Mouse (Mus musculus) thymus, postnatal 10 days (tissue): ENCODE results near the gene Nod1.

Experiments used
- DNase-seq, 2 experiments: peaks; one replicate each; pipeline ENCODE4 v3.0.0; 2021; ENCODE audit warnings: low spot score in 2 of 2

Nod1 gene

GRCm38 (mm10) chr6:54972111-54972928, at the start of gene Nod1:
Nod1 (minus strand) TSS chr6:54972612.
- DNase-seq: peak; percentile 44 to 55

GRCm38 (mm10) chr6:55021806-55022205, 49.4 kb upstream of the Nod1 start:
- DNase-seq: no peak

- no peak for DNase-seq
Observed at GRCm38 (mm10) chr6:55018417-55018816, 46.0 kb upstream of the Nod1 start.

GRCm38 (mm10) chr6:55016710-55017583, 44.5 kb upstream of the Nod1 start:
- DNase-seq: peak in 1 of 2 experiments; percentile 73

- peak; percentile 26 to 42 for DNase-seq
Observed at GRCm38 (mm10) chr6:55016236-55016635, 43.8 kb upstream of the Nod1 start.

- DNase-seq: no peak
Observed at GRCm38 (mm10) chr6:55014184-55014583, 41.8 kb upstream of the Nod1 start.

- no peak for DNase-seq
Observed at GRCm38 (mm10) chr6:55012516-55012915, 40.1 kb upstream of the Nod1 start.

- no peak for DNase-seq
Observed at GRCm38 (mm10) chr6:55010330-55011091, 38.1 kb upstream of the Nod1 start.

- no peak for DNase-seq
Observed at GRCm38 (mm10) chr6:55009391-55010230, 37.2 kb upstream of the Nod1 start.

- no peak for DNase-seq
Observed at GRCm38 (mm10) chr6:55008401-55008800, 36.0 kb upstream of the Nod1 start.

- DNase-seq: no peak
Observed at GRCm38 (mm10) chr6:55003559-55003958, 31.1 kb upstream of the Nod1 start.

- DNase-seq: no peak
Observed at GRCm38 (mm10) chr6:55002438-55002837, 30.0 kb upstream of the Nod1 start.

GRCm38 (mm10) chr6:55001320-55001719, 28.9 kb upstream of the Nod1 start:
- no peak for DNase-seq

- DNase-seq: no peak
Observed at GRCm38 (mm10) chr6:54997726-54998125, 25.3 kb upstream of the Nod1 start.

- no peak for DNase-seq
Observed at GRCm38 (mm10) chr6:54996361-54996760, 23.9 kb upstream of the Nod1 start.

- peak; percentile 87 to 88 for DNase-seq
Observed at GRCm38 (mm10) chr6:54992734-54993260, 20.4 kb upstream of the Nod1 start, which contains the start of gene Ggct. Ggct (minus strand) TSS chr6:54992950.

GRCm38 (mm10) chr6:54992141-54992540, 19.7 kb upstream of the Nod1 start:
- DNase-seq: no peak

- no peak for DNase-seq
Observed at GRCm38 (mm10) chr6:54991189-54991588, 18.8 kb upstream of the Nod1 start.

GRCm38 (mm10) chr6:54988141-54988540, 15.7 kb upstream of the Nod1 start:
- no peak for DNase-seq

GRCm38 (mm10) chr6:54984096-54984495, 11.7 kb upstream of the Nod1 start:
- DNase-seq: no peak
